Mouse (Mus musculus): Measurements from ENCODE around the gene Cela3b. TPM values are rescaled to one million over a fixed set of nuclear protein-coding genes. Genes with fewer than 3 reads are reported as not detected.
A peak's percentile ranks its signal among the peaks of the same experiment; 100 is the strongest.

Gene Cela3b
- polyA plus RNA-seq, 1 experiment from 2014 or later, result not detected

GRCm38 (mm10) chr4:137458310-137458709 is 28.0 kb upstream of the Cela3b start:
- Histone ChIP-seq H3K27ac (replicated peaks) (no peak overlapping the region), H3K36me3 (no peaks in the 10 kb centered on the region), H3K4me3 (no peak overlapping the region), H3K27me3 (ENCODE audit: low read depth, poor library complexity, severe bottlenecking) (no peaks in the 10 kb centered on the region), H3K4me1 (peaks cover 25% of the 10 kb centered on the region), H3K9me3 (replicated peaks) (no peaks in the 10 kb centered on the region)
- WGBS, result 89% methylated on average over 9 of the region's 9 CpGs
- no peak for DNase-seq (ENCODE audit: low spot score)

- Histone ChIP-seq H3K4me1 (peaks cover 23% of the 10 kb centered on the region), H3K4me3 (no peak overlapping the region), H3K27me3 (ENCODE audit: low read depth, poor library complexity, severe bottlenecking) (no peaks in the 10 kb centered on the region), H3K36me3 (no peaks in the 10 kb centered on the region), H3K27ac (replicated peaks) (no peak overlapping the region), H3K9me3 (replicated peaks) (no peaks in the 10 kb centered on the region)
- DNase-seq (ENCODE audit: low spot score), result no peak
- 79% methylated on average over 4 of the region's 4 CpGs for WGBS
These were observed 27.0 kb upstream of the Cela3b start for GRCm38 (mm10) chr4:137457292-137457691.

- Histone ChIP-seq H3K27ac (replicated peaks) (no peak overlapping the region), H3K9me3 (replicated peaks) (no peaks in the 10 kb centered on the region), H3K27me3 (ENCODE audit: low read depth, poor library complexity, severe bottlenecking) (no peaks in the 10 kb centered on the region), H3K36me3 (no peaks in the 10 kb centered on the region), H3K4me3 (no peak overlapping the region), H3K4me1 (peaks cover 21% of the 10 kb centered on the region)
- DNase-seq (ENCODE audit: low spot score), result no peak
- 90% methylated on average over 12 of the region's 12 CpGs for WGBS
These were observed 26.2 kb upstream of the Cela3b start for GRCm38 (mm10) chr4:137456581-137456980.

GRCm38 (mm10) chr4:137454582-137454981 is 24.2 kb upstream of the Cela3b start:
- 90% methylated on average over 14 of the region's 14 CpGs for WGBS
- Histone ChIP-seq H3K27me3 (ENCODE audit: low read depth, poor library complexity, severe bottlenecking) (no peaks in the 10 kb centered on the region), H3K4me3 (no peak overlapping the region), H3K9me3 (replicated peaks) (no peaks in the 10 kb centered on the region), H3K4me1 (peaks cover 9% of the 10 kb centered on the region; the same call in 1 of the 2 replicates), H3K27ac (replicated peaks) (no peak overlapping the region), H3K36me3 (no peaks in the 10 kb centered on the region)
- DNase-seq (ENCODE audit: low spot score), result no peak

GRCm38 (mm10) chr4:137453234-137453767 is 23.0 kb upstream of the Cela3b start, which contains the start of gene 1700013G24Rik:
TSS of gene 1700013G24Rik (plus strand) at chr4:137453284.
- Histone ChIP-seq H3K27me3 (ENCODE audit: low read depth, poor library complexity, severe bottlenecking) (no peaks in the 10 kb centered on the region), H3K4me3 (no peak within 1 kb of the TSS), H3K27ac (replicated peaks) (0 out of 2 replicates have a peak within 1 kb of the TSS, but pooled peaks have one; percentile 10), H3K9me3 (replicated peaks) (no peaks in the 10 kb centered on the region), H3K4me1 (0 out of 2 replicates have a peak, but pooled peaks cover 4% of the 10 kb centered on the region), H3K36me3 (no peaks in the 10 kb centered on the region)
- DNase-seq (ENCODE audit: low spot score), result no peak
- 83% methylated on average over 8 of the region's 8 CpGs for WGBS

- H3K36me3 ChIP-seq, result no peaks in the 10 kb centered on the region
- no peaks in the 10 kb centered on the region for H3K9me3 ChIP-seq (replicated peaks)
- DNase-seq (ENCODE audit: low spot score), result no peak
- 0 out of 2 replicates have a peak, but pooled peaks cover 4% of the 10 kb centered on the region for H3K4me1 ChIP-seq
- H3K27ac ChIP-seq (replicated peaks), result no peak overlapping the region
- H3K4me3 ChIP-seq, result no peak overlapping the region
- no peaks in the 10 kb centered on the region for H3K27me3 ChIP-seq (ENCODE audit: low read depth, poor library complexity, severe bottlenecking)
- 92% methylated on average over 6 of the region's 6 CpGs for WGBS
These were observed 21.9 kb upstream of the Cela3b start for GRCm38 (mm10) chr4:137452190-137452589.

- no peaks in the 10 kb centered on the region for H3K27me3 ChIP-seq (ENCODE audit: low read depth, poor library complexity, severe bottlenecking)
- no peaks in the 10 kb centered on the region for H3K36me3 ChIP-seq
- no peak overlapping the region for H3K4me3 ChIP-seq
- no peak overlapping the region for H3K27ac ChIP-seq (replicated peaks)
- 0 out of 2 replicates have a peak, but pooled peaks cover 4% of the 10 kb centered on the region for H3K4me1 ChIP-seq
- no peak for DNase-seq (ENCODE audit: low spot score)
- 89% methylated on average over 10 of the region's 10 CpGs for WGBS
- no peaks in the 10 kb centered on the region for H3K9me3 ChIP-seq (replicated peaks)
These were observed 19.4 kb upstream of the Cela3b start for GRCm38 (mm10) chr4:137449715-137450114.

GRCm38 (mm10) chr4:137449132-137449531 is 18.8 kb upstream of the Cela3b start:
- no peak for DNase-seq (ENCODE audit: low spot score)
- Histone ChIP-seq H3K36me3 (no peaks in the 10 kb centered on the region), H3K27me3 (ENCODE audit: low read depth, poor library complexity, severe bottlenecking) (no peaks in the 10 kb centered on the region), H3K9me3 (replicated peaks) (no peaks in the 10 kb centered on the region), H3K4me1 (0 out of 2 replicates have a peak, but pooled peaks cover 3% of the 10 kb centered on the region), H3K27ac (replicated peaks) (no peak overlapping the region), H3K4me3 (no peak overlapping the region)
- WGBS, result 73% methylated on average over 2 of the region's 2 CpGs

- no peak for DNase-seq (ENCODE audit: low spot score)
- Histone ChIP-seq H3K9me3 (replicated peaks) (no peaks in the 10 kb centered on the region), H3K4me3 (no peak overlapping the region), H3K4me1 (no peaks in the 10 kb centered on the region), H3K27ac (replicated peaks) (no peak overlapping the region), H3K36me3 (no peaks in the 10 kb centered on the region), H3K27me3 (ENCODE audit: low read depth, poor library complexity, severe bottlenecking) (no peaks in the 10 kb centered on the region)
- 69% methylated on average over 2 of the region's 2 CpGs for WGBS
These were observed 18.3 kb upstream of the Cela3b start for GRCm38 (mm10) chr4:137448641-137449040.

- Histone ChIP-seq H3K9me3 (replicated peaks) (no peaks in the 10 kb centered on the region), H3K27me3 (ENCODE audit: low read depth, poor library complexity, severe bottlenecking) (no peaks in the 10 kb centered on the region), H3K27ac (replicated peaks) (no peak overlapping the region), H3K4me1 (no peaks in the 10 kb centered on the region), H3K36me3 (no peaks in the 10 kb centered on the region), H3K4me3 (no peak overlapping the region)
- 78% methylated on average over 6 of the region's 6 CpGs for WGBS
- DNase-seq (ENCODE audit: low spot score), result no peak
These were observed 17.9 kb upstream of the Cela3b start for GRCm38 (mm10) chr4:137448197-137448596.

- no peak overlapping the region for H3K27ac ChIP-seq (replicated peaks)
- no peaks in the 10 kb centered on the region for H3K9me3 ChIP-seq (replicated peaks)
- no peak overlapping the region for H3K4me3 ChIP-seq
- H3K27me3 ChIP-seq (ENCODE audit: low read depth, poor library complexity, severe bottlenecking), result no peaks in the 10 kb centered on the region
- WGBS, result 75% methylated on average over 7 of the region's 7 CpGs
- no peak for DNase-seq (ENCODE audit: low spot score)
- no peaks in the 10 kb centered on the region for H3K36me3 ChIP-seq
- no peaks in the 10 kb centered on the region for H3K4me1 ChIP-seq
These were observed 17.2 kb upstream of the Cela3b start for GRCm38 (mm10) chr4:137447363-137448196.

GRCm38 (mm10) chr4:137445881-137446280 is 15.5 kb upstream of the Cela3b start:
- Histone ChIP-seq H3K27ac (replicated peaks) (no peak overlapping the region), H3K4me1 (no peaks in the 10 kb centered on the region), H3K4me3 (no peak overlapping the region), H3K9me3 (replicated peaks) (no peaks in the 10 kb centered on the region), H3K27me3 (ENCODE audit: low read depth, poor library complexity, severe bottlenecking) (no peaks in the 10 kb centered on the region), H3K36me3 (no peaks in the 10 kb centered on the region)
- WGBS, result 92% methylated on average over 4 of the region's 4 CpGs
- no peak for DNase-seq (ENCODE audit: low spot score)

GRCm38 (mm10) chr4:137443625-137444024 is 13.3 kb upstream of the Cela3b start:
- Histone ChIP-seq H3K4me3 (no peak overlapping the region), H3K4me1 (no peaks in the 10 kb centered on the region), H3K36me3 (no peaks in the 10 kb centered on the region), H3K27me3 (ENCODE audit: low read depth, poor library complexity, severe bottlenecking) (no peaks in the 10 kb centered on the region), H3K27ac (replicated peaks) (no peak overlapping the region), H3K9me3 (replicated peaks) (no peaks in the 10 kb centered on the region)
- WGBS, result 36% methylated on average over 5 of the region's 5 CpGs
- DNase-seq (ENCODE audit: low spot score), result peak; percentile 72
